Mouse (Mus musculus): ENCODE results near the gene Intu. TPM values are rescaled to one million over a fixed set of nuclear protein-coding genes. Genes with fewer than 3 reads are reported as not detected.

Intu gene
- total and polyA plus RNA-seq, 3 experiments: 9.7 to 12.3 TPM; not detected in 1

DNA sequence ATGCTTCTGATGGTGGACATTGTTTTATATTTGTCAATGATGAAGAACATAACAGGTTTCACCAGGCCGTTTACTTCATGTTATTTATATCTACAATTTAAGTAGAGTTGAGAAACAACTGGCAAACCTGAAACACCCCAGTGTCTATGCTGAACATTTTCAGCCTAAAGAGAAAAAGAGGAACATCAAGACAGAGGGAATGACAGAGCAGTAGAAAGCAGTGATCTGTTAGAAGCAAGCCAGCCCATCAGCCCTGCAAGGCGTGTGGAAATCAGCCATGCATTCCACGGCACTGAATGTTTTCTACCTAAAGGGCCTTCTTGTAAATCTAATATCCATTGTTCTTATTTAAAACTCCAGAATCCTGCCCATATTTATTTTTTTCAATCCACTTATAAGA, 12.8 kb upstream of the Intu start:
- Histone ChIP-seq H3K4me1 (ENCODE audit: control insufficient read depth in 1 of 2, insufficient read depth in 2 of 2, low read length in 2 of 2) (no peaks in the 10 kb centered on the region), H3K9ac (ENCODE audit: control insufficient read depth, low read depth, low read length, poor library complexity, severe bottlenecking) (no peak overlapping the region), H3K4me3 (ENCODE audit: control insufficient read depth in 1 of 2, insufficient read depth in 1 of 2, low read depth in 2 of 2, low read length in 2 of 2) (no peak overlapping the region), H3K27me3 (ENCODE audit: control insufficient read depth in 1 of 2, insufficient read depth in 2 of 2, low read length in 2 of 2) (no peaks in the 10 kb centered on the region), H3K36me3 (ENCODE audit: control insufficient read depth in 1 of 2, insufficient read depth in 2 of 2, low read length in 2 of 2) (no peaks in the 10 kb centered on the region), H3K27ac (ENCODE audit: control insufficient read depth, low read depth, low read length) (no peak overlapping the region), H3K9me3 (replicated peaks; ENCODE audit: insufficient read depth, low read length) (no peaks in the 10 kb centered on the region), H3K79me2 (ENCODE audit: control insufficient read depth, insufficient read depth, low read length, poor library complexity) (no peaks in the 10 kb centered on the region)
- TF ChIP-seq RCOR1 (IDR thresholded peaks at IDR 0.05; ENCODE audit: low read depth, low read length): no peak
- TF ChIP-seq USF2 (IDR thresholded peaks at IDR 0.05; ENCODE audit: borderline replicate concordance in 1 of 2, insufficient read depth in 1 of 2, low read depth in 1 of 2, low read length in 2 of 2): no peak
- no peak for TF ChIP-seq CHD2 (IDR thresholded peaks at IDR 0.05; ENCODE audit: low read length)
- no peak for TF ChIP-seq MEF2A (IDR thresholded peaks at IDR 0.05; ENCODE audit: extremely low read depth, insufficient replicate concordance, low read depth, low read length, poor library complexity, severe bottlenecking)
- TF ChIP-seq MYB (IDR thresholded peaks at IDR 0.05; ENCODE audit: low read depth, low read length): no peak
- TF ChIP-seq NRF1 (IDR thresholded peaks at IDR 0.05; ENCODE audit: insufficient read depth, low read depth, low read length, poor library complexity, severe bottlenecking): no peak
- no peak for TF ChIP-seq ELF1 (IDR thresholded peaks at IDR 0.05; ENCODE audit: low read depth, low read length)
- peak; percentile 22 for DNase-seq (ENCODE audit: low read depth, low spot score)

DNA sequence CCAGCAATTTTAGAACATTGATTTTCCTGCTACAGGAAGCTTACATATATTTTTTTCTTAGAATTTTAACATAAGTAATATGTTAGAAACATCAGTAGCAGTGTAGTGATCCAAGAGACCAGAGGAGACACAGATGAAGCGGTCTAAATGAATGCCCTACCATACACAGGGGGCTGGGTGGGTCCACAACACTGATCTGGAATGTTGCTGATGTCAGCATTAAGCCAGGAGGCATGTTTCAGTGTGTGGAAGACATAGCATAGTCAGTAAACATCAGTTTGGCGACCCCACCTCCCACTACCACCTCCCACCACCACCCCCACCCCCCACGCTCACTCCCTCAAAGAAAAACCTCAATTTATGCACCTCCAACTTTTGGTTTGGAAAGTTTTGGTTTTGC, 11.5 kb upstream of the Intu start:
- Histone ChIP-seq H3K4me3 (ENCODE audit: control insufficient read depth in 1 of 2, insufficient read depth in 1 of 2, low read depth in 2 of 2, low read length in 2 of 2) (no peak overlapping the region), H3K9ac (ENCODE audit: control insufficient read depth, low read depth, low read length, poor library complexity, severe bottlenecking) (no peak overlapping the region), H3K36me3 (ENCODE audit: control insufficient read depth in 1 of 2, insufficient read depth in 2 of 2, low read length in 2 of 2) (no peaks in the 10 kb centered on the region), H3K4me1 (ENCODE audit: control insufficient read depth in 1 of 2, insufficient read depth in 2 of 2, low read length in 2 of 2) (no peaks in the 10 kb centered on the region), H3K9me3 (replicated peaks; ENCODE audit: insufficient read depth, low read length) (no peaks in the 10 kb centered on the region), H3K27ac (ENCODE audit: control insufficient read depth, low read depth, low read length) (no peak overlapping the region), H3K79me2 (ENCODE audit: control insufficient read depth, insufficient read depth, low read length, poor library complexity) (no peaks in the 10 kb centered on the region), H3K27me3 (ENCODE audit: control insufficient read depth in 1 of 2, insufficient read depth in 2 of 2, low read length in 2 of 2) (no peaks in the 10 kb centered on the region)
- TF ChIP-seq TAL1 (IDR thresholded peaks at IDR 0.05; ENCODE audit: low read length): no peak
- no peak for TF ChIP-seq HCFC1 (IDR thresholded peaks at IDR 0.05; ENCODE audit: low read depth, low read length)
- TF ChIP-seq RAD21 (IDR thresholded peaks at IDR 0.05; ENCODE audit: low read depth, low read length): no peak
- TF ChIP-seq UBTF (IDR thresholded peaks at IDR 0.05; ENCODE audit: borderline replicate concordance, insufficient read depth, low read depth, low read length): no peak
- no peak for TF ChIP-seq BHLHE40 (IDR thresholded peaks at IDR 0.05; ENCODE audit: borderline replicate concordance, low read depth, low read length)
- TF ChIP-seq CHD2 (IDR thresholded peaks at IDR 0.05; ENCODE audit: low read length): no peak
- no peak for TF ChIP-seq MXI1 (IDR thresholded peaks at IDR 0.05; ENCODE audit: low read depth, low read length)
- TF ChIP-seq ZNF384 (IDR thresholded peaks at IDR 0.05; ENCODE audit: low read depth, low read length): no peak
- TF ChIP-seq SMC3 (IDR thresholded peaks at IDR 0.05; ENCODE audit: low read depth, low read length): no peak
- no peak for TF ChIP-seq NRF1 (IDR thresholded peaks at IDR 0.05; ENCODE audit: insufficient read depth, low read depth, low read length, poor library complexity, severe bottlenecking)
- no peak for DNase-seq (ENCODE audit: low read depth, low spot score)

Data from MEL (cell line).